Comparison of ENCODE assay signal across 13 mouse cellular contexts in genomic region chr16:22403715-22404114, GRCm38 (mm10).
"Had no signal": no experiment of that assay in that cellular context is flagged by ENCODE, and none has a peak within 500 bp of the region (broad histone marks: within the 10 kb centered on the region; RNA-seq: fewer than 3 reads in every experiment).

No protein-coding gene starts in this region.

- H3K27me3 ChIP-seq: midbrain, embryonic 13.5 days; midbrain, embryonic 15.5 days; neural tube, embryonic 12.5 days had no signal

- H3K9ac ChIP-seq: lung, embryonic 14.5 days; midbrain, embryonic 13.5 days; midbrain, embryonic 15.5 days; neural tube, embryonic 12.5 days had no signal

- H3K4me1 ChIP-seq: neural tube, embryonic 12.5 days had no signal

- DNase-seq: lung, adult 18-20 months; lung, embryonic 14.5 days; lung, postnatal 10 days; lung, postnatal 4 days; right cerebral cortex, postnatal 14 days; right cerebral cortex, postnatal 4 days; spleen, adult 18-20 months; thymus, adult 18-20 months; thymus, postnatal 25 days; thymus, postnatal 4 days had no signal

- H3K36me3 ChIP-seq: midbrain, embryonic 13.5 days; midbrain, embryonic 15.5 days; neural tube, embryonic 12.5 days had no signal

- H3K9me3 ChIP-seq: midbrain, embryonic 13.5 days; midbrain, embryonic 15.5 days; neural tube, embryonic 12.5 days had no signal

- H3K4me3 ChIP-seq: midbrain, embryonic 13.5 days; midbrain, embryonic 15.5 days; neural tube, embryonic 12.5 days had no signal

- H3K27ac ChIP-seq: midbrain, embryonic 13.5 days; midbrain, embryonic 15.5 days; neural tube, embryonic 12.5 days had no signal
